Mouse (Mus musculus) myocyte (in vitro differentiated cells): ENCODE results near the gene Ubald1. TPM values are rescaled to one million over a fixed set of nuclear protein-coding genes. Genes with fewer than 3 reads are reported as not detected.

Experiments
- H3K27me3 ChIP-seq: one replicate; pipeline ENCODE4 v1.6.1; 2011; ENCODE audit not compliant: control insufficient read depth, insufficient read depth, insufficient read length
- H3K36me3 ChIP-seq: one replicate; pipeline ENCODE4 v1.6.1; 2011; ENCODE audit not compliant: control insufficient read depth, insufficient read depth
- H3K4me2 ChIP-seq: one replicate; pipeline ENCODE4 v1.6.1; 2011; ENCODE audit warnings: low read depth, control low read depth
- H3K4me3 ChIP-seq: one replicate; pipeline ENCODE4 v1.5.1; 2011; ENCODE audit warnings: mild to moderate bottlenecking, control low read depth, moderate library complexity
- H3K79me2 ChIP-seq: one replicate; pipeline ENCODE4 v1.6.1; 2011; ENCODE audit not compliant: control insufficient read depth, insufficient read depth
- H3ac ChIP-seq: one replicate; pipeline ENCODE4 v1.6.1; 2011; ENCODE audit not compliant: control insufficient read depth, insufficient read length
- CEBPB ChIP-seq: IDR thresholded peaks from 2 replicates; pipeline ENCODE4 v1.6.1; 2011; ENCODE audit warnings: mild to moderate bottlenecking, moderate library complexity; ENCODE audit not compliant: poor library complexity, insufficient read depth, severe bottlenecking
- E2F4 ChIP-seq: IDR thresholded peaks from one replicate; pipeline ENCODE4 v1.6.1; 2011; ENCODE audit warnings: mild to moderate bottlenecking, control low read depth, moderate library complexity; ENCODE audit not compliant: insufficient read depth
- MAX ChIP-seq: IDR thresholded peaks from one replicate; pipeline ENCODE4 v1.6.1; 2011; ENCODE audit warnings: low read depth, mild to moderate bottlenecking, control low read depth
- MYOD1 ChIP-seq, 3 experiments: IDR thresholded peaks; one replicate each; pipeline ENCODE4 v1.6.1; 2011; ENCODE audit warnings: control low read depth in 2 of 3, low read depth in 2 of 3, mild to moderate bottlenecking in 2 of 3, moderate library complexity in 1 of 3; ENCODE audit not compliant: insufficient read length in 2 of 3, control insufficient read depth in 1 of 3
- MYOG ChIP-seq, 3 experiments: IDR thresholded peaks; one replicate each; pipeline ENCODE4 v1.6.1; 2011; ENCODE audit warnings: control low read depth in 2 of 3, low read depth in 2 of 3, mild to moderate bottlenecking in 2 of 3; ENCODE audit not compliant: insufficient read length in 2 of 3, control insufficient read depth in 1 of 3, insufficient read depth in 1 of 3
- POLR2A ChIP-seq: IDR thresholded peaks from one replicate; pipeline ENCODE4 v1.6.1; 2011; ENCODE audit warnings: low read depth, mild to moderate bottlenecking, control low read depth, moderate library complexity; ENCODE audit not compliant: insufficient read length
- POLR2AphosphoS2 ChIP-seq: IDR thresholded peaks from one replicate; pipeline ENCODE4 v1.6.1; 2011; ENCODE audit warnings: low read depth, control low read depth; ENCODE audit not compliant: insufficient read length
- REST ChIP-seq: IDR thresholded peaks from one replicate; pipeline ENCODE4 v1.6.1; 2011; ENCODE audit warnings: mild to moderate bottlenecking, control low read depth, moderate library complexity; ENCODE audit not compliant: insufficient read depth, insufficient read length
- SRF ChIP-seq: IDR thresholded peaks from one replicate; pipeline ENCODE4 v1.6.1; 2011; ENCODE audit warnings: low read depth; ENCODE audit not compliant: control insufficient read depth, insufficient read length
- TCF12 ChIP-seq: IDR thresholded peaks from one replicate; pipeline ENCODE4 v1.6.1; 2011; ENCODE audit warnings: mild to moderate bottlenecking, control low read depth; ENCODE audit not compliant: poor library complexity, insufficient read depth, severe bottlenecking
- TCF3 ChIP-seq: IDR thresholded peaks from one replicate; pipeline ENCODE4 v1.6.1; 2011; ENCODE audit warnings: low read depth, control low read depth; ENCODE audit not compliant: insufficient read length
- USF1 ChIP-seq: IDR thresholded peaks from one replicate; pipeline ENCODE4 v1.6.1; 2011; ENCODE audit warnings: low read depth, mild to moderate bottlenecking, control low read depth, moderate library complexity
- polyA plus RNA-seq: library from polyadenylated mRNA; unstranded; fragments of >200 nt; fragmentation: generic; extraction: Trizol; gene quantifications from one replicate; pipeline ENCODE4 v1.2.1, GENCODE M21; 2012; ENCODE audit warnings: missing spikeins

Ubald1 gene
- polyA plus RNA-seq, 1 experiment = 79.5 TPM

- no peak overlapping the region for H3K4me3 ChIP-seq
- peaks cover 6% of the 10 kb centered on the region for H3K79me2 ChIP-seq
- H3K36me3 ChIP-seq = peaks cover 5% of the 10 kb centered on the region
- H3K4me2 ChIP-seq = no peak overlapping the region
- no peak for TF ChIP-seq TCF12
- peak in 1 of 3 experiments; percentile 66 for TF ChIP-seq MYOG (IDR thresholded peaks at IDR 0.05; ENCODE audit: control insufficient read depth in 1 of 3, insufficient read depth in 1 of 3, insufficient read length in 2 of 3, low read depth in 2 of 3)
- TF ChIP-seq MYOD1 (IDR thresholded peaks at IDR 0.05; ENCODE audit: control insufficient read depth in 1 of 3, insufficient read length in 2 of 3, low read depth in 2 of 3) = peak in 1 of 3 experiments; percentile 36
- no peaks in the 10 kb centered on the region for H3K27me3 ChIP-seq
- H3ac ChIP-seq = no peak overlapping the region
Observed at GRCm38 (mm10) chr16:4907386-4907785, 27.3 kb upstream of the Ubald1 start.

DNA sequence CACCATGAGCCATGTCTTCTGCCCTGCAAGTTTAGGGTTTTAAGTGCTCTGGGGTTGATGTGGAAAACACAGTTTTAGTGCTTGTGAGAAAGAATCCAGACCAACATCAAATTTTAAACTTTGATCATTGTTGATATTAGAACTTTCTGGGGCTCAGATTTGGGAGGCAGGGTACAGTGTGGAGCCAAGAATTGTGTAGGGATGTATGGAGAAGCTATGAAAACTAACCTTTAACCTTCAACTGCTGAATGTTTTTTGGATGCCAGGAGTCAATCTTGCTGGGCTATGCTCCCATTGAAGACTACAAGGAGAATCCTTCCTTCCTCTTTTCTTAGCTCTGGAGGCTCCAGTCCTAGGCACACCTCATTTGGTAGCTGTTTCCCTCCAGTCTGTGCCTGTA lies 26.4 kb upstream of the Ubald1 start:
- TF ChIP-seq USF1 (no peak), TCF3 (no peak), POLR2AphosphoS2 (no peak), REST (no peak), MYOD1 (IDR thresholded peaks at IDR 0.05; ENCODE audit: control insufficient read depth in 1 of 3, insufficient read length in 2 of 3, low read depth in 2 of 3) (no peak), MYOG (IDR thresholded peaks at IDR 0.05; ENCODE audit: control insufficient read depth in 1 of 3, insufficient read depth in 1 of 3, insufficient read length in 2 of 3, low read depth in 2 of 3) (no peak), CEBPB (no peak), POLR2A (no peak), MAX (no peak), E2F4 (no peak), SRF (no peak), TCF12 (no peak)
- H3K36me3 ChIP-seq = peaks cover 5% of the 10 kb centered on the region

GRCm38 (mm10) chr16:4905591-4905990 lies 25.5 kb upstream of the Ubald1 start:
- no peak overlapping the region for H3K4me2 ChIP-seq
- H3ac ChIP-seq = no peak overlapping the region
- TF ChIP-seq E2F4 = no peak
- TF ChIP-seq SRF = no peak
- no peak for TF ChIP-seq CEBPB
- TF ChIP-seq POLR2A = no peak
- peak; percentile 56 to 90 (median 80) for TF ChIP-seq MYOD1 (IDR thresholded peaks at IDR 0.05; ENCODE audit: control insufficient read depth in 1 of 3, insufficient read length in 2 of 3, low read depth in 2 of 3)
- peak; percentile 20 to 83 (median 60) for TF ChIP-seq MYOG (IDR thresholded peaks at IDR 0.05; ENCODE audit: control insufficient read depth in 1 of 3, insufficient read depth in 1 of 3, insufficient read length in 2 of 3, low read depth in 2 of 3)
- TF ChIP-seq TCF3 = no peak
- H3K27me3 ChIP-seq = no peaks in the 10 kb centered on the region
- no peak overlapping the region for H3K4me3 ChIP-seq
- peaks cover 5% of the 10 kb centered on the region for H3K36me3 ChIP-seq
- H3K79me2 ChIP-seq = peaks cover 6% of the 10 kb centered on the region

More for the DNA sequence above, 26.4 kb upstream of the Ubald1 start:
- Histone ChIP-seq H3K27me3 (no peaks in the 10 kb centered on the region), H3K4me2 (no peak overlapping the region), H3K79me2 (peaks cover 6% of the 10 kb centered on the region), H3ac (no peak overlapping the region), H3K4me3 (no peak overlapping the region)

DNA sequence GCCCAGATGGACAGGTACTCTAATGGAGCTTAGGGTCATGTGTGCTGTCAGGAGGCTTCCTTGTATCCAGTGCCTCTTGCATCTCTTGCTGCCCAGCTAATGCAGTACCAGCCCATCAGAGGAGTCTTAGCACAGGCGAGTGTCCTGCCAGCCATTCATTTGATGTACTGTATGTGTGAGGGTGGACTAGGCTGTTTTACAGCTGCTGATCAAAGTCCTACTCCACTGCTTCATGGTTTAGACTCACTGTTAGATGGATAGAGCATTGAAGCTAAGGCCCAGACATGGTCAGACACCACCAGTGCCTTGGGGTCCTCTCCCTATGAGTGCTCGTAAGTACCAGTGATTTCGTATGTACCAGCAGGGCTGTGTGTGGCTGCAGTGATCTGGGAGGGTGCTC lies 24.8 kb upstream of the Ubald1 start:
- Histone ChIP-seq H3K4me2 (peak overlapping the region; percentile 7), H3K36me3 (peaks cover 2% of the 10 kb centered on the region), H3K4me3 (no peak overlapping the region), H3K27me3 (no peaks in the 10 kb centered on the region), H3ac (no peak overlapping the region), H3K79me2 (peaks cover 6% of the 10 kb centered on the region)
- TF ChIP-seq USF1 (no peak), POLR2A (no peak), SRF (no peak), MYOD1 (IDR thresholded peaks at IDR 0.05; ENCODE audit: control insufficient read depth in 1 of 3, insufficient read length in 2 of 3, low read depth in 2 of 3) (no peak), E2F4 (no peak), REST (no peak), POLR2AphosphoS2 (no peak), TCF3 (no peak), MYOG (IDR thresholded peaks at IDR 0.05; ENCODE audit: control insufficient read depth in 1 of 3, insufficient read depth in 1 of 3, insufficient read length in 2 of 3, low read depth in 2 of 3) (no peak), TCF12 (no peak), CEBPB (no peak), MAX (no peak)

DNA sequence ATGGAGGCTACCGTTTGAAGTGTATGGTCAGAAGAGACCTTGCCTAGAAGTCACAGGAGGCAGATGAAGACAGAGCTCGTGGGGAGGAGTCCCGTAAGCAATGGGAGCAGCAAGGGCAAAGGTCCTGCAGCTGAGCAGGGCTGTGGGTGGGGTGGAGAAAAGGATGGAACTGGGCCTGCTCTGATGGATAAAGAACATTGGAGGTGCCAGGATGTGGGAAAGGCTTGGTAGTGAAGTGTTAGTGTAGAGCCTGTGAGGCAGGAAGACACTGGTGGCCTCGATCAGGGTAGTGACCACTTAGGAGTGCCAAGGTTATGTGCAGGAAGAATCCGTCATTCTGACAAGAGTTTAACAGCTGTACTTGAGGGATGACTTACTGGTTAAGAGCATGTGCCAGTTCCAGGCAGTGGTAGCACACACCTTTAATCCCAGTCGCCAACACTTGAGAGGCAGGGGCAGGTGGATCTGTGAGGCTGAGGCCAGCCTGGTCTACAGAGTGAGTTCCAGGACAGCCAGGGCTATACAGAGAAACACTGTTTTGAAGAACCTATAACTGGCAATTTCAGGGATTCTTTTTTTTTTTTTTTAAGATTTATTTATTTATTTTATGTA lies 23.5 kb upstream of the Ubald1 start:
- H3K4me3 ChIP-seq = no peak overlapping the region
- peaks cover 9% of the 10 kb centered on the region for H3K79me2 ChIP-seq
- H3K36me3 ChIP-seq = no peaks in the 10 kb centered on the region
- no peak overlapping the region for H3K4me2 ChIP-seq
- no peak overlapping the region for H3ac ChIP-seq
- no peak for TF ChIP-seq REST
- TF ChIP-seq TCF3 = peak; percentile 71
- no peak for TF ChIP-seq SRF
- no peak for TF ChIP-seq E2F4
- TF ChIP-seq USF1 = no peak
- TF ChIP-seq POLR2AphosphoS2 = no peak
- peak; percentile 90 to 97 (median 97) for TF ChIP-seq MYOD1 (IDR thresholded peaks at IDR 0.05; ENCODE audit: control insufficient read depth in 1 of 3, insufficient read length in 2 of 3, low read depth in 2 of 3)
- peak in 2 of 3 experiments; percentile 6 to 72 for TF ChIP-seq MYOG (IDR thresholded peaks at IDR 0.05; ENCODE audit: control insufficient read depth in 1 of 3, insufficient read depth in 1 of 3, insufficient read length in 2 of 3, low read depth in 2 of 3)
- peak; percentile 68 for TF ChIP-seq TCF12
- no peak for TF ChIP-seq CEBPB
- TF ChIP-seq POLR2A = no peak
- TF ChIP-seq MAX = no peak
- H3K27me3 ChIP-seq = no peaks in the 10 kb centered on the region
